In genomic region chr11:104607491-104608245, GRCm38 (mm10) we compare ENCODE assay signal across 8 mouse cellular contexts. TPM values are rescaled to one million over a fixed set of nuclear protein-coding genes. Genes with fewer than 3 reads are reported as not detected.
DNase-seq lines count a peak whose midpoint lies in the region; ATAC-seq and TF ChIP-seq lines count a peak whose summit lies in the region.

Itgb3 (plus strand) TSS chr11:104608000.

- TF ChIP-seq EP300 in heart, adult 2 months (IDR thresholded peaks at IDR 0.05; ENCODE audit: insufficient read depth, low read depth, low read length) = no peak

- H3K27ac ChIP-seq in heart, adult 2 months = peak within 1 kb of the TSS; percentile 51
- H3K27ac ChIP-seq in liver, adult 2 months (replicated peaks; ENCODE audit: insufficient read depth, low read depth, low read length) = no peak within 1 kb of the TSS; the same call in 1 of the 2 replicates
- H3K27ac ChIP-seq in midbrain, postnatal 0 days (ENCODE audit: low read depth, low read length) = no peak within 1 kb of the TSS

- intact Hi-C loops in heart, adult 2 months (cut with DNase I) = no loop called here

- H3K36me3 ChIP-seq in heart, adult 2 months (ENCODE audit: control insufficient read depth, insufficient read depth, low read length) = no peaks in the 10 kb centered on the region
- H3K36me3 ChIP-seq in liver, adult 2 months (ENCODE audit: control insufficient read depth, insufficient read depth, low read length) = no peaks in the 10 kb centered on the region
- H3K36me3 ChIP-seq in midbrain, postnatal 0 days (ENCODE audit: insufficient read depth, low read length) = no peaks in the 10 kb centered on the region

- no peaks in the 10 kb centered on the region for H3K9me3 ChIP-seq in midbrain, postnatal 0 days (ENCODE audit: low read length)

- WGBS in heart, adult 2 months = 4% methylated on average over 50 of the region's 51 CpGs
- WGBS in liver, adult 2 months = 2% methylated on average over 48 of the region's 51 CpGs
- WGBS in midbrain, postnatal 0 days = under 1% methylated on average over 47 of the region's 51 CpGs

- TF ChIP-seq POLR2A in heart, adult 2 months (IDR thresholded peaks at IDR 0.05; ENCODE audit: insufficient read depth, low read depth, low read length) = no peak
- no peak for TF ChIP-seq POLR2A in liver, adult 2 months (IDR thresholded peaks at IDR 0.05; ENCODE audit: extremely low read depth, insufficient read depth, low read length)

- peak within 1 kb of the TSS; percentile 57 for H3K4me3 ChIP-seq in heart, adult 2 months
- peak within 1 kb of the TSS; percentile 66 for H3K4me3 ChIP-seq in liver, adult 2 months (ENCODE audit: insufficient read depth, low read depth, low read length)
- H3K4me3 ChIP-seq in midbrain, postnatal 0 days (ENCODE audit: low read depth, low read length) = peak within 1 kb of the TSS; percentile 57

- peak; percentile 85 for ATAC-seq in midbrain, postnatal 0 days (ENCODE audit: low FRiP score)

- H3K79me2 ChIP-seq in heart, adult 2 months (replicated peaks; ENCODE audit: control insufficient read depth, insufficient read depth, low read length) = no peaks in the 10 kb centered on the region
- no peaks in the 10 kb centered on the region for H3K79me2 ChIP-seq in liver, adult 2 months (ENCODE audit: control insufficient read depth, insufficient read depth, low read length)

- no peaks in the 10 kb centered on the region; the same call in 1 of the 2 replicates for H3K27me3 ChIP-seq in heart, adult 2 months (ENCODE audit: control insufficient read depth, insufficient read depth, low read length)
- H3K27me3 ChIP-seq in liver, adult 2 months (ENCODE audit: control insufficient read depth, insufficient read depth, low read length) = no peaks in the 10 kb centered on the region
- 0 out of 2 replicates have a peak, but pooled peaks cover 4% of the 10 kb centered on the region for H3K27me3 ChIP-seq in midbrain, postnatal 0 days (ENCODE audit: insufficient read depth, low read length)

- peak within 1 kb of the TSS; percentile 89 for H3K4me2 ChIP-seq in midbrain, postnatal 0 days (ENCODE audit: low read depth, low read length, poor library complexity, severe bottlenecking)

- no peaks in the 10 kb centered on the region for H3K4me1 ChIP-seq in heart, adult 2 months (ENCODE audit: control insufficient read depth, insufficient read depth, low read length)
- H3K4me1 ChIP-seq in liver, adult 2 months (ENCODE audit: control insufficient read depth, insufficient read depth, low read length) = no peaks in the 10 kb centered on the region; the same call in 1 of the 2 replicates
- H3K4me1 ChIP-seq in midbrain, postnatal 0 days (ENCODE audit: insufficient read depth, low read length) = peaks cover 6% of the 10 kb centered on the region; the same call in 1 of the 2 replicates

- peak; percentile 64 for TF ChIP-seq CTCF in heart, adult 2 months (IDR thresholded peaks at IDR 0.05)
- TF ChIP-seq CTCF in liver, adult 2 months (IDR thresholded peaks at IDR 0.05; ENCODE audit: low read depth, low read length) = no peak; the same call in 1 of the 2 replicates
- TF ChIP-seq CTCF in midbrain, postnatal 0 days (IDR thresholded peaks at IDR 0.05) = peak; percentile 65

- H3K9ac ChIP-seq in heart, adult 2 months (ENCODE audit: low read depth, low read length) = peak within 1 kb of the TSS; percentile 70
- peak within 1 kb of the TSS; percentile 64 for H3K9ac ChIP-seq in liver, adult 2 months (ENCODE audit: low read depth, low read length)
- H3K9ac ChIP-seq in midbrain, postnatal 0 days (replicated peaks; ENCODE audit: low read length, poor library complexity, severe bottlenecking) = peak within 1 kb of the TSS; percentile 61

- DNase-seq in layer of hippocampus, adult 11-12 months (ENCODE audit: low spot score) = peak; percentile 70
- no peak for DNase-seq in layer of hippocampus, adult 9-10 months (ENCODE audit: low spot score)
- DNase-seq in embryo, embryonic 9.5 days (ENCODE audit: extremely low spot score) = peak; percentile 82
- DNase-seq in heart, adult 2 months = peak; percentile 84
- peak; percentile 74 for DNase-seq in kidney, adult 18-20 months
- DNase-seq in liver, adult 2 months (ENCODE audit: extremely low read depth, low read depth, low spot score) = no peak
- peak; percentile 70 for DNase-seq in midbrain, postnatal 0 days (ENCODE audit: low spot score)
- DNase-seq in spleen, postnatal 4 days (ENCODE audit: low spot score in 2 of 2) = peak; percentile 67 to 86

RNA-seq across cellular contexts. Expression of gene Itgb3, which starts in this region (rescaled TPM):
- 1 to 10 TPM; 2.3 to 8.1 TPM for total RNA-seq in heart, adult 2 months (2021)
- 2.7 and 3.6 TPM in 2 replicates for polyA plus RNA-seq in heart, adult 2 months (2012; rRNA removed)
- 2.1 and 3.7 TPM in 2 replicates for total RNA-seq in liver, adult 2 months (2014; rRNA removed)
- polyA plus RNA-seq in liver, adult 2 months (2012; rRNA removed) = 1.5 TPM in 2 replicates
- 1.5 and 1.7 TPM in 2 replicates for total RNA-seq in midbrain, postnatal 0 days (2014; rRNA removed)
- polyA plus RNA-seq in midbrain, postnatal 0 days (2015; fragmentation: Nextera tagmentation; extraction: Ambion mirVana) = 0.62 and 0.83 TPM in 2 replicates

Comparison
In these comparisons a context has a peak if more than half of its experiments do, and no peak if none do; other contexts are left out.
1. DNase-seq: peak in layer of hippocampus, adult 11-12 months (single experiment), embryo, embryonic 9.5 days (single experiment), heart, adult 2 months (2 of 2), kidney, adult 18-20 months (single experiment), midbrain, postnatal 0 days (single experiment) and spleen, postnatal 4 days (2 of 2); none in layer of hippocampus, adult 9-10 months (single experiment) and liver, adult 2 months (single experiment).
2. Peak in every context shown above with its lines, with median percentiles within 50 percentile points of each other: H3K4me3 ChIP-seq and H3K9ac ChIP-seq.